Mouse (Mus musculus): ENCODE data around the gene Smbd1. TPM values are rescaled to one million over a fixed set of nuclear protein-coding genes. Genes with fewer than 3 reads are reported as not detected.

Gene Smbd1
- not detected in 2 replicates for polyA plus RNA-seq (2012; ENCODE audit: low replicate concordance)

DNA sequence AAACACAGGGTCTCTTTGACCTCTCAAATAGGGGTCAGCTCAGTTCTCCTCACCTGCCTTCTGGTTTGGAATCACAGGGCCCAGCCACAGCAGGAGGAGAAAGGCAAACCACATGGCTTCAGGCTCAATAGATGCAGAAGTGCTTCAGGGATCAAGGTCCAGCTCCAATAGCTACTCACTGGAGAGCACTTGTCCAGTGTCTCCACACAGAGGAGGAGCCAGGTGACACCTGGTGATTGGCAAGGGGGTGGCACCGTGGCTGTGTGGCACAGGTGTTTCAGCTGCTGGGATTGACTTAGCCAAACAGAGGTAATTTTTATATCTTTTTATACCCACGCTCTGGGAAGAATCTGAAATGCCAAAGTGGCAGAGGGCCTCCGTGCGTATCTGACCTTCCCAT lies at the start of gene Smbd1:
Smbd1 (minus strand) TSS at position 157 of the 400 bp plus-strand sequence.

DNA sequence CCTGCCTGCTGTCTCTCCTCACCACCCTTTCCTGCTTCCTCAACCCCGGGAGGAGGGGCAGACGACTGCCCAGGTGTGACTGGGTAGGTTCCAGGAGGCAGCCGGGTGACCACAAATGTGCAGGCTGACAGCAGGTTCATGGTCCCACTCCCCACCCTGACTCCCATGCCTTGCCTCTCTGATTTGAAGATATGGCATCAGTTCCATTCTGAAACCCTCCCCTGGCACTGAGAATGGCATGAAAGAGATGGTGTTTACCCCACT lies 12.9 kb downstream of the Smbd1 start, which contains the start of gene Muc20:
Muc20 (minus strand) TSS at position 10 of the 264 bp plus-strand sequence.

Other genes with a start within 250 kb of the Smbd1 start
- gene Tfrc, start 201.6 kb downstream of the Smbd1 start, polyA plus RNA-seq (2012; ENCODE audit: low replicate concordance) = 0.64 and 11.6 TPM in 2 replicates
- gene Tnk2, start 166.6 kb downstream of the Smbd1 start, polyA plus RNA-seq (2012; ENCODE audit: low replicate concordance) = 311 and 674 TPM in 2 replicates
- 0.01 TPM in 1 of 2 replicates, not detected in the other for gene Muc4, start 74.6 kb downstream of the Smbd1 start, polyA plus RNA-seq (2012; ENCODE audit: low replicate concordance)
- gene Muc20, start 13.0 kb downstream of the Smbd1 start, polyA plus RNA-seq (2012; ENCODE audit: low replicate concordance) = 0.34 and 0.39 TPM in 2 replicates
- 99.9 and 144 TPM in 2 replicates for gene Fyttd1, start 67.0 kb upstream of the Smbd1 start, polyA plus RNA-seq (2012; ENCODE audit: low replicate concordance)
- 27.4 and 37.2 TPM in 2 replicates for gene Rubcn, start 67.3 kb upstream of the Smbd1 start, polyA plus RNA-seq (2012; ENCODE audit: low replicate concordance)
- 14.1 and 22.2 TPM in 2 replicates for gene Lrch3, start 103.6 kb upstream of the Smbd1 start, polyA plus RNA-seq (2012; ENCODE audit: low replicate concordance)
- 0.99 TPM in 1 of 2 replicates, not detected in the other for gene Iqcg, start 245.7 kb upstream of the Smbd1 start, polyA plus RNA-seq (2012; ENCODE audit: low replicate concordance)
- gene Rpl35a, start 246.0 kb upstream of the Smbd1 start, polyA plus RNA-seq (2012; ENCODE audit: low replicate concordance) = 47.8 and 75.1 TPM in 2 replicates